Mouse (Mus musculus): ENCODE data around the gene Tmem255b. TPM values are rescaled to one million over a fixed set of nuclear protein-coding genes. Genes with fewer than 3 reads are reported as not detected.

Gene Tmem255b
- polyA plus RNA-seq, 1 experiment from 2014 or later: 1.0 TPM

GRCm38 (mm10) chr8:13491491-13492010 is 56.6 kb downstream of the Tmem255b start:
- Histone ChIP-seq H3K4me2 (ENCODE audit: low read length) (no peak overlapping the region), H3K27ac (ENCODE audit: low read length) (no peak overlapping the region), H3K9me3 (replicated peaks; ENCODE audit: control insufficient read depth, low read length, poor library complexity, severe bottlenecking) (no peaks in the 10 kb centered on the region), H3K27me3 (ENCODE audit: control insufficient read depth, insufficient read depth, low read depth, low read length) (peaks cover 2% of the 10 kb centered on the region; the same call in 1 of the 2 replicates), H3K4me1 (ENCODE audit: control insufficient read depth, insufficient read depth, low read length) (peaks cover 24% of the 10 kb centered on the region), H3K36me3 (ENCODE audit: control insufficient read depth, insufficient read depth, low read length) (no peaks in the 10 kb centered on the region), H3K9ac (ENCODE audit: low read depth, low read length) (no peak overlapping the region), H3K4me3 (ENCODE audit: low read depth, low read length) (no peak overlapping the region)
- 88% methylated on average over 14 of the region's 14 CpGs for WGBS
- ATAC-seq: no peak

- peaks cover 2% of the 10 kb centered on the region; the same call in 1 of the 2 replicates for H3K27me3 ChIP-seq (ENCODE audit: control insufficient read depth, insufficient read depth, low read depth, low read length)
- H3K9me3 ChIP-seq (replicated peaks; ENCODE audit: control insufficient read depth, low read length, poor library complexity, severe bottlenecking): no peaks in the 10 kb centered on the region
- no peak overlapping the region for H3K27ac ChIP-seq (ENCODE audit: low read length)
- H3K4me2 ChIP-seq (ENCODE audit: low read length): peak overlapping the region; percentile 66; the same call in 1 of the 2 replicates
- H3K36me3 ChIP-seq (ENCODE audit: control insufficient read depth, insufficient read depth, low read length): no peaks in the 10 kb centered on the region
- peaks cover 24% of the 10 kb centered on the region for H3K4me1 ChIP-seq (ENCODE audit: control insufficient read depth, insufficient read depth, low read length)
- WGBS: 68% methylated on average over 9 of the region's 9 CpGs
- ATAC-seq: no peak
- no peak overlapping the region for H3K4me3 ChIP-seq (ENCODE audit: low read depth, low read length)
- no peak overlapping the region for H3K9ac ChIP-seq (ENCODE audit: low read depth, low read length)
These were observed 57.4 kb downstream of the Tmem255b start for GRCm38 (mm10) chr8:13492198-13492995.

GRCm38 (mm10) chr8:13493011-13493410 is 58.0 kb downstream of the Tmem255b start:
- Histone ChIP-seq H3K4me3 (ENCODE audit: low read depth, low read length) (peak overlapping the region; percentile 71), H3K9ac (ENCODE audit: low read depth, low read length) (no peak overlapping the region), H3K4me1 (ENCODE audit: control insufficient read depth, insufficient read depth, low read length) (peaks cover 24% of the 10 kb centered on the region), H3K4me2 (ENCODE audit: low read length) (peak overlapping the region; percentile 66), H3K27ac (ENCODE audit: low read length) (no peak overlapping the region), H3K27me3 (ENCODE audit: control insufficient read depth, insufficient read depth, low read depth, low read length) (peaks cover 2% of the 10 kb centered on the region; the same call in 1 of the 2 replicates), H3K36me3 (ENCODE audit: control insufficient read depth, insufficient read depth, low read length) (no peaks in the 10 kb centered on the region), H3K9me3 (replicated peaks; ENCODE audit: control insufficient read depth, low read length, poor library complexity, severe bottlenecking) (no peaks in the 10 kb centered on the region)
- no peak for ATAC-seq
- WGBS: 50% methylated on average over 11 of the region's 11 CpGs

GRCm38 (mm10) chr8:13493858-13494631 is 59.1 kb downstream of the Tmem255b start, which contains the start of gene Gas6:
Gene Gas6 (minus strand): TSS chr8:13494490.
- Histone ChIP-seq H3K4me3 (ENCODE audit: low read depth, low read length) (peak within 1 kb of the TSS; percentile 71), H3K4me1 (ENCODE audit: control insufficient read depth, insufficient read depth, low read length) (peaks cover 24% of the 10 kb centered on the region), H3K9ac (ENCODE audit: low read depth, low read length) (peak within 1 kb of the TSS; percentile 85), H3K4me2 (ENCODE audit: low read length) (peak within 1 kb of the TSS; percentile 66), H3K27ac (ENCODE audit: low read length) (peak within 1 kb of the TSS; percentile 71), H3K27me3 (ENCODE audit: control insufficient read depth, insufficient read depth, low read depth, low read length) (peaks cover 2% of the 10 kb centered on the region; the same call in 1 of the 2 replicates), H3K36me3 (ENCODE audit: control insufficient read depth, insufficient read depth, low read length) (no peaks in the 10 kb centered on the region), H3K9me3 (replicated peaks; ENCODE audit: control insufficient read depth, low read length, poor library complexity, severe bottlenecking) (no peaks in the 10 kb centered on the region)
- 2% methylated on average over 41 of the region's 64 CpGs for WGBS
- peak; percentile 84 for ATAC-seq

- Histone ChIP-seq H3K4me1 (ENCODE audit: control insufficient read depth, insufficient read depth, low read length) (no peaks in the 10 kb centered on the region), H3K27ac (ENCODE audit: low read length) (no peak overlapping the region), H3K9me3 (replicated peaks; ENCODE audit: control insufficient read depth, low read length, poor library complexity, severe bottlenecking) (no peaks in the 10 kb centered on the region), H3K27me3 (ENCODE audit: control insufficient read depth, insufficient read depth, low read depth, low read length) (no peaks in the 10 kb centered on the region), H3K4me3 (ENCODE audit: low read depth, low read length) (no peak overlapping the region), H3K9ac (ENCODE audit: low read depth, low read length) (no peak overlapping the region), H3K36me3 (ENCODE audit: control insufficient read depth, insufficient read depth, low read length) (no peaks in the 10 kb centered on the region), H3K4me2 (ENCODE audit: low read length) (no peak overlapping the region)
- WGBS: 78% methylated on average over 3 of the region's 3 CpGs
- ATAC-seq: no peak
These were observed 66.2 kb downstream of the Tmem255b start for GRCm38 (mm10) chr8:13501221-13501620.

GRCm38 (mm10) chr8:13503936-13504606 is 69.1 kb downstream of the Tmem255b start:
- H3K27ac ChIP-seq (ENCODE audit: low read length): no peak overlapping the region
- H3K27me3 ChIP-seq (ENCODE audit: control insufficient read depth, insufficient read depth, low read depth, low read length): no peaks in the 10 kb centered on the region
- ATAC-seq: no peak
- no peaks in the 10 kb centered on the region for H3K36me3 ChIP-seq (ENCODE audit: control insufficient read depth, insufficient read depth, low read length)
- no peak overlapping the region for H3K4me3 ChIP-seq (ENCODE audit: low read depth, low read length)
- no peak overlapping the region for H3K4me2 ChIP-seq (ENCODE audit: low read length)
- no peaks in the 10 kb centered on the region for H3K4me1 ChIP-seq (ENCODE audit: control insufficient read depth, insufficient read depth, low read length)
- 90% methylated on average over 8 of the region's 8 CpGs for WGBS
- H3K9me3 ChIP-seq (replicated peaks; ENCODE audit: control insufficient read depth, low read length, poor library complexity, severe bottlenecking): no peaks in the 10 kb centered on the region
- no peak overlapping the region for H3K9ac ChIP-seq (ENCODE audit: low read depth, low read length)

GRCm38 (mm10) chr8:13504894-13505674 is 70.1 kb downstream of the Tmem255b start:
- Histone ChIP-seq H3K4me1 (ENCODE audit: control insufficient read depth, insufficient read depth, low read length) (no peaks in the 10 kb centered on the region), H3K9me3 (replicated peaks; ENCODE audit: control insufficient read depth, low read length, poor library complexity, severe bottlenecking) (no peaks in the 10 kb centered on the region), H3K27me3 (ENCODE audit: control insufficient read depth, insufficient read depth, low read depth, low read length) (no peaks in the 10 kb centered on the region), H3K4me2 (ENCODE audit: low read length) (no peak overlapping the region), H3K4me3 (ENCODE audit: low read depth, low read length) (no peak overlapping the region), H3K36me3 (ENCODE audit: control insufficient read depth, insufficient read depth, low read length) (no peaks in the 10 kb centered on the region), H3K9ac (ENCODE audit: low read depth, low read length) (no peak overlapping the region), H3K27ac (ENCODE audit: low read length) (no peak overlapping the region)
- no peak for ATAC-seq

GRCm38 (mm10) chr8:13506849-13507248 is 71.9 kb downstream of the Tmem255b start:
- Histone ChIP-seq H3K27ac (ENCODE audit: low read length) (no peak overlapping the region), H3K27me3 (ENCODE audit: control insufficient read depth, insufficient read depth, low read depth, low read length) (no peaks in the 10 kb centered on the region)

More at GRCm38 (mm10) chr8:13506849-13507248, 71.9 kb downstream of the Tmem255b start:
- no peak for ATAC-seq
- 54% methylated on average over 4 of the region's 4 CpGs for WGBS
- no peaks in the 10 kb centered on the region for H3K4me1 ChIP-seq (ENCODE audit: control insufficient read depth, insufficient read depth, low read length)
- no peaks in the 10 kb centered on the region for H3K36me3 ChIP-seq (ENCODE audit: control insufficient read depth, insufficient read depth, low read length)
- H3K9me3 ChIP-seq (replicated peaks; ENCODE audit: control insufficient read depth, low read length, poor library complexity, severe bottlenecking): no peaks in the 10 kb centered on the region
- no peak overlapping the region for H3K4me2 ChIP-seq (ENCODE audit: low read length)
- no peak overlapping the region for H3K9ac ChIP-seq (ENCODE audit: low read depth, low read length)
- no peak overlapping the region for H3K4me3 ChIP-seq (ENCODE audit: low read depth, low read length)
